Mouse (Mus musculus): Measurements from ENCODE around the gene Ei24.

The Ei24 gene

DNA sequence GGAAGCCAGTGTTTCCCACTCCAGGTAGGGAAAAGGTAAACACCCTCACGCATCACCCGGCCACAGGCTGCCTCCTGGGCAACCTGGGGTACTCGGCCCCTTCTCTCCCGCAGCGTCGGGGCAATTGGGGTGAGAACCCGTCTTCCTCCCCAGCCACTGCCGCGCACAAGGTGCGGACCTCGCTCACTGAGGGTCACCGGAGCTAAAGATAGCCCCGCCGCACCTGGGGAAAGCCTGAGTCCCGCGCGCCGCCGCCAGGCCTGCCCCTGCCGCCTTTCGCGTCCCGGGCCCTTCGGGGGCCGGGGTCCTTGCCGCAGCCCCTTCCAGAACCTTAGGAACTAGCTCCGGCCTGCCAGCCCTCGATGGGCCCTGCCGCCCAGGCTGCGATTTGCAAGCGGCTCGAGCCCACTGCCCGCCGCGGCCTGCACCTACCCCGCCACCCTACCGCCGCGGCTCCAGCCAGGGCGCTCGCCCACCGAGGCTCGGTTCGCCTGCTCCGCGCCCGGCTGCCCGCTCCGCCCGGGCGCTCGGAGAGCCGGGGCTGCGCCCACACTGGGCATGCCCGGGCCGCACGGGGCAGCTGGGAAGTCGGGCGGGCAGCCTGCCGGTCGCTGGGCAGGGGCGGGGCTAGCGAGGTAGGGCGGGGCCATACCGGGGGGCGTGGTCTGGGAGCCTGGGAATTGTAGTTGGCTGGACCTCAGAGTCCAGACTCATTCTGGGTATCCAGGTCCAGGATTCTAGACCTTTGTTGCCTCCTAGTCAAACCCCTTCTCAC lies at the start of gene Ei24:
Gene Ei24, minus strand, starts transcription at position 613 of the 775 bp plus-strand sequence.
- DNase-seq: peak; percentile 95 to 98

DNA sequence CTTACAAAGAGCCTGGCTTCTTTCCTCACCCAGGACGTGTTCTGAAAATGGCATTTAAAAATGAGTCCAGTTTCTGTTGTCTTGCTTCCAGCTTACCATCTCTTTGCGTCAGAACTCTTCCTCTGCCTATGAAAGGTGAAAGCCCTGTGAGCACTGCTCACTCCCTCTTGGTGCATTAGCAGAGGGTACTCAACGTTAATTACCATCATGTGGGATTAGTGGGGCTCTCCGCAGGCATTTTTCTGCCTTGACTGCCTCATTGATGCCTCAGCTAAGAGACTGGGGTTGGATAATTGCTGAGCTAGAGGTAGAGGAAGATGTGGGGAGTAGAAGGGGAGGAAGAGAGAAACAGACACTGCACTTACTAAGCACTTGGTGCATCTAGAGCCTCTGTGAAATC lies 49.2 kb upstream of the Ei24 start:
- no peak for DNase-seq

DNA sequence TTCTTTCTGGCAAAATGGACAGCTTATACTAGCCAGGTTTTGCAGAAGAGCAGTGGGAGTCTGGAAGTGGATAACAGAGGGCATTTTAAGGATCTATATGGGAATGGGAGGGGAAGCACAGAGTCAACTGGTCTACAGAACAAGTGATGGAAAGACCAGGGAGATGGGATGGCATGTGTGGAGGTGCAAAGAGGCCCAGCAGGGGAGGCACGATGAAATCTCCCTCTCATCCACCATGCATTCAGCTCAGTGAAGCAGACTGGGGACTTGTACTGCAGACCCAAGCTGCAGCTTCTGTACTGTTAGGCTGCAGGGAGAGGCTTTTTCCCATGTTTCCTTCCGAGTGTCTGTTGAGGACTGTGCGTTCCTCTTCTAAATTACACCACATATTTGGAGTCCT lies 36.7 kb upstream of the Ei24 start:
- DNase-seq: peak; percentile 58 to 60

DNA sequence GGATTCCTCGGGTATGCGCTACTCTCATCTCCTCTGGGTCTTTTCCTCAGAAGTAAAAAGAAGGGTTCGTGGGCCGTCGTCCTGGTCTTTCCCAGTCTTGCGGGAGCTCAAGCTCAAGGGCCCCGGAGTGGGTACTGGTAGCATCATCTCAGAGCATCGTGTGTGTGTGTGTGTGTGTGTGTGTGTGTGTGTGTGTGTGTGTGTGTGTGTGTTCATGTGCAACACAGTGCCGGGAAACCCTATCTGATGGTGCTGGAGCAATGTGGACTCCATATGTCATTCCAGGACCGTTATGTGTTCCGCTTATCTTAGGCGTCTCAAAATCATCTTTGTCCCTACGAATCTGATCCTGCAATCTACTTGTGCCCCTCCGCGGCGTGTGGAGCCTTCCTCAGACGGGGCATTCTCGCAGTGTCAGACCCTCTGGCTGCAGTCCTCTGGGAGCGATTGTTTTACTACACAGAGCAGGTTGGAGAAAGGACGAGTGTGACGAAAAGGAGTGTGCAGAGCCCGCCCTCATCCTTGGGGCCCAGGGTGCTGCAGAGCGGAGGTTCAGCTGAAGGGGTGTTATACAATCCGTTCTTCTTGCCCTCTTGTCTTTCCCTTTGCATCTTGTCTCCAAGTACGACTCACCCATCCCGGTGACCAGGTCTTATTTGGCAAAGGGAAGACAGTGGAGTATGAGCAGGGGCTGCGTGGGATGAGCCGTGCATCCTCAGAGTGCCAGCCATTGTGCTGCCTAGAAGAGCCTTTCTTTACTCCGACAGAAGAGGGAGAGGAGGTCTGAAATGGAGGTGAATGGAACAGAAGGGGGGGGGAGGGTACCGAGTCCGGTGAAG lies 36.1 kb upstream of the Ei24 start:
- DNase-seq: peak; percentile 74 to 75

DNA sequence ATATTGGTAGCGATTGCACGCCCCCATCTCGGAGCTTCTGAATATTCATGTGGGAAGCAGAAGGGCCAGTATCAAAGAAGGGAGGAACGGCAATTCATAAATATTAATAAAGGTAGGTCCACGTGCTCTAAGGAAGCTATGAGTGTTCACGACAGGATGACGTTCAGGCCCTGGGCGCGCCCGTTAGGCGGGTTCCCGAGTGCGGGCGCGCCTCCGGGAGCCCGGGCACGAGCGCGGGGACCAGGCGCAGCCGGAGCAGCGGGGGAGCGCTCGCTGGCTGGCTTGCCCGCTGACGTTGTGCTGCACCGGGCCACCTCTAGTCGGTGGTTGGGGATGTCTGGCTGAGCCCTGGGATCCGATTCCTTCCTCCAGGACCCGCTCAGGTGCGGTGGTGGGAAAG lies 35.3 kb upstream of the Ei24 start:
- peak; percentile 89 to 96 for DNase-seq

DNA sequence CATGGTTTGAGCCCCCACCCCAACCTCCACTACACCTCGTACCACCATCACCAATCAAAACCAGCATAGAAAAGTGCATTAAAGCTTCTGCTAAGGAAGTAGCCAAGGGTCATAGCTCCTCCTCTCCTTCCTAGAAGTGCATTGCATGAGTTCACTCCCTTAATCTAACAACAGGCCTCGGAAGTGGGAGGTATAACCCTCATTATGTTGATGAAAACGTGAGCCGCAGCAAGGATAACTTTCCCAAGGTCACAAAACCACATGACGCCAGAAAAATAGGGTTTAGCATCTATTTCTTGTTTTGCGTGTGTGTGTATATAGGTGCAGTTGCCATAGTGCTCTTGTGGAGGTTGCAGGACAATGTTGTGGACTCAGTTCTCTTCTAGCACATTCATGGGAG lies 34.2 kb upstream of the Ei24 start:
- no peak for DNase-seq

DNA sequence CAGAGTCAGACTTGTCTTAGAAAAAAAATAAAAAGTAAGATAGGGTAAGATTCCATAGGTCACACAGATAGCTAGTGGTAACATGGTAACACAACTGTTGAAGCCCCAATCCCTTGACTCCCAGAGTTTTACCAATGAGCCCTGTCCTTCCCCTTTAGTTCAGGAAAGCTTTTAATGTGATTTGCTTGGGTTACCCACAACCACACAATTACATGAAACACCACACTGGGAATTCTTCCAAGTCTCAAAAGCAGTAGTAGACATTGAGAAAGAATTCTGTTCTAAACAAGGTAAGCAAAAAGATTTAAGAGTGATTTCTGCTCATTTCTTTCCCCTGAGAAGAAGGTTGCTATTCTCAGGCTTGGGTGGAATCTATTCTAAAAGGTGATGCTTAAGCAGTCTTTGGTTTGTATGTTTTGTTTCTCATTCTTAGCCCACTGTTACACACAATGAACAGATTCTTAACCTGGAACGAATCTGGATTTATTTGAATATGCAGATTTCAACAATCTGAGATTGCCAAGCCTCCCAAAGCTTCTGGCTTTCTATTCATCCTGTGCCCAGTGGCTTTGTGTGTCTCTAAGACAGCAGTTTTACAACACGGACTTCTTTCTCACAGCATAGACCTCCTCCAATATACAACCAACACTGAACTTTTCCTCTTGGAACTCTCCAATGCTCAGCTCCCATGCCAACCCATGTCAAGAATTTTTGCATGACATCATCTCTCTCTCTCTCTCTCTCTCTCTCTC lies 29.6 kb upstream of the Ei24 start:
- no peak for DNase-seq

DNA sequence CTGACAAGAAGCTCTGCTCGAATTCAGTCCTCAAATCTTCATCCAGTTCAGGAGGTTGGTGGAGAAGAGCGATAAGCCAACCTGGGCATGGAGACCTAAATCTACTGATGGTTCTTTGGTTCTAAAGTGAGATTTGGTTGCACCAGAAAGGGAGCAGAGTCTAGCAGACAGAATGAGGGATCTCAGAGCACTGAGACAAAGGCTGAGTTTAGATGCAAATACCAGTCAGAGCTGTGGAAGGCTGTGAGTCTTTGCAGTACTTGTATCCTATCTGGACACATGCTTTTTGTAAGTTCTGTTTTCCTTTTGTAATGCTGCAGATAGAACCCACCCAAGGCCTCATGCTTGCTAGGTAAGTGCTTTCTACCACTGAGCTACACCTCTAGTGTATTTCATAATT lies 24.8 kb upstream of the Ei24 start:
- no peak for DNase-seq

DNA sequence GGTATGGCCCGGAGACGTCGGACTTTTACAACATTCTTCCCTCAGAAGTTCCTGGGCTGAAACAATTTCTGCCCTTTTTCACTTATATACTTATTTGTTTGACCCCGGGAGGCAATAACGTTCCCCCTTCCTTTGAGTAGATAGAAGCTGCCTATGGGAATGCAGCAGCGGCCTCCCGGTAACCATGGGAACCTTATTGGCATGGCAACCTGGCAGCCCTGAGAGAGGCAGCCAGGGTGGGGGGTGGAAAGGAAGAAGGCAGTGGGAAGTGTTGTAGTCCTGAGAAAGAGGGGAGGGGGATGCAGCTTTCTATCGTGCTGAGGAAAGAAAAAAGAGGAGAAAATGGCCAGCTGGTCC lies 24.4 kb upstream of the Ei24 start, which contains the start of gene Fez1:
Gene Fez1, plus strand, starts transcription at position 221 of the 357 bp plus-strand sequence.
- peak; percentile 62 to 70 for DNase-seq

DNA sequence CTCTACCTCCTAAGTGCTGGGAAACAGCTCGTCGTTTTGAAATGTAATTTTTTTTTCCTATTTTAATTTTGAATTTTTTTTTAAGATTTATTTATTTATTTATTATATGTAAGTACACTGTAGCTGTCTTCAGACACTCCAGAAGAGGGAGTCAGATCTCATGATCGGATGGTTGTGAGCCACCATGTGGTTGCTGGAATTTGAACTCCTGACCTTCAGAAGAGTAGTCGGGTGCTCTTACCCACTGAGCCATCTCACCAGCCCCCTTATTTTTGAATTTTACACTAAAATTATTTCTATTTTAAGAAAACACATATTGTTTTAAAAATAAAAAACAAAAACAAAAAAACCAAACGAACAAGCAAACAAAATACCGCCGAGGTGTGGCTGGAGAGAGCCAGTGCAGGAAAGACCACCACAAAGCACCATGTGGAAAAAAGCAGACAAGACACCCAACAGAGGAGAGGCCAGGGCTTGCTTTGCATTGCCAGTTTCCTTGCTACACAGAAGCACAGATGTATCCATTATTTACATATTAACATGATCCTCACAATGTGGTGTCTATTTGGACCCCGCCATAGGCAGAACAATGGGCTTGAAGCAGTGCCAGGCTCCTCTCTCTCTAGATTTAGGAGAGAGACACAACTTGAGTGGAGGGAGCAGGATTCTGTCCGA lies 23.9 kb upstream of the Ei24 start:
- no peak for DNase-seq

DNA sequence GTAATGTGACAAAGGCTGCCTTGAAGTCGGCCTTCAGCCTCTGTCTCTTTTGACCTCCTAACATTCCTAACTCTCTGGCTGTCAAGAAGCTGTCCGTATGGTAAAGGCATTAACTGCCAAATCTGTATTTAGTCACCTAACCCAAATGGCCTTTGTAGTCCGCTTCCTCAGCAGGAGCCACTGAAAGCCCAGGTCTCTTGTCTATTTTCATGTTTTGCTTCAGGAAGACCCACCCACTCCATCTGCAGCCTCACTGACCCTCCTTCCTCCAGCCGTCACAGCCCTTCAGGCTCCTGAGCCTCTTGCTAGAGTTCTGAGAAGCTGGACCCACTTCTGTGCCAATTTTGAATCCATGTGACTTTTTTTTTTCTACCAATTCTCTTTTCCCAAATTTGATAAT lies 21.7 kb upstream of the Ei24 start:
- DNase-seq: no peak

DNA sequence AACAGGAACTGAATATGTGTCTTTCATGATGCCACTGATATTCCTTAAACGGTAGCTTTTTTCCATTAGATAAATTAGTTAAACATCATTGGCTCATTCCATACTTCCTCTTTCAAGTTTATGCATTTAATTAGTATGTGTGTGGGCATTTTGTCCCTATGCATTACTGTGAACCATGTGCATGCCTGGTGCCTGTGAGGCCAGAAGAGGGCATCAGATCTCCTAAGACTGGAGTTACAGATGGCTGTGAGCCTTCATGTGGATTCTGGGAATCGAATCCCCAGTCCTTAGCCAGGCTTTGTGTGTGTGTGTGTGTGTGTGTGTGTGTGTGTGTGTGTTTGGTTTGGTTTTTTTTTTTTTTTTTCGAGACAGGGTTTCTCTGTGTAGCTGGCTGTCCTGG lies 17.3 kb upstream of the Ei24 start:
- no peak for DNase-seq

DNA sequence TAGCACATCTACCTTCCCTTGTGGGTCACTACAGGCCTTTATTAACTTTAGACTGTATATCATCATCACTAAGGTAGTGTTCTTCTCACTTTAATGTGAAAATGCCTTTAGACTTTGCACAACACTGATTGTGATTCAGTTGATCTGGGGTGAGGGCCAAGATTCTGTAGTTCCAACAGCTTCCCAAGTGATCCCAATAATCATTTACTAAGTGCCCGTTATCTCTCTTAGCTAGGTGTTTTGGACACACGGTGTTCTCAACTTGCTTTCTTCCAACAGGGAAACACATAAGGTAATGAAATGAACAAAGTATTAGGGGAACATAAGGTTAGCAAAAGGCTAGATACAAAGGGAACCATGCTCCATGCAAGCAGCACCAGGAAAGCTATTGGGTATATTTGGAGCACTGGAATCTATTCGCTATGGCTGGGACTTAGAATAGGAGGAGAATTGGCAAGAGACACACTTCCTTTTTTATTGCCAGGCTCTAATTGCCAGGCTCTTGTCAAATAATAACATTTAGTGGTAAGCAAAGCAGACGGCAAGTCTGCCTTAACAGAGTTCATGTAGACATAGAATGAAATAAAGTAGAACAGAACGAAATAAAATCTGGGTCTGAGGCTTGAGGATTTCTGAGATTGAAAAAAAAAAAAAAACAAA lies 11.1 kb upstream of the Ei24 start:
- DNase-seq: no peak

DNA sequence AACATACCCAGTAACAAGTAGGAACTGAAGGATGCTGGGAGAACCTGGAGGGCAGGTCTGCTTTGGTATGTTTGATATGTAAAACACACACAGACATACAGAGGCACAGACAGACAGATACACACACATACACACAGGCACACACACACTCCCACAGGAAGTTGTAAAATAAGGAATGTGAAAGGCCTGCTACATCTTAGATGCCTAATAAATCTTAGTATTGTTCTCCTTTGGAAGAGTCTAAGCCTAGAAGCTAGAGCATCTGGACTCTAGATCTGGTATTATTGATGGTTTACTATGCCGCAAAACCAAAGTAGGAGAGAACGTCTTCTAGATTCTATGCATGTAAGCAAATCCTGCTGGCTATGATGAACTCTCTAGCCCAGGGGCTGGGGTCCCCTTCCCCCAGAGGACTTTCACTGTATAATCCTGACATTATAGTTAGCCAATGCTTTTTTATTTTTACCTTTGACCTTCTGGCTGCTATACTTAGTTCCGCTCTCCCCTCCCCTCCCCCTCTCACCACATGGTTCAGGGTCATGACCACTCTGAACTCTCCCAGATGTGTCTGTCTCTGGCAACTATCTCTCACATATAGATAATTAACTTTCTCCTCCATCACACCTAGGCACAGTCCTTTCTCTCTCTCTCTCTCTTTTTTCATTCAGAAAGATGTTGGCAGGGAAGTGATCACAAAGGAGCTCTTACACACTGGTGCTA lies 8.2 kb upstream of the Ei24 start:
- DNase-seq: no peak

DNA sequence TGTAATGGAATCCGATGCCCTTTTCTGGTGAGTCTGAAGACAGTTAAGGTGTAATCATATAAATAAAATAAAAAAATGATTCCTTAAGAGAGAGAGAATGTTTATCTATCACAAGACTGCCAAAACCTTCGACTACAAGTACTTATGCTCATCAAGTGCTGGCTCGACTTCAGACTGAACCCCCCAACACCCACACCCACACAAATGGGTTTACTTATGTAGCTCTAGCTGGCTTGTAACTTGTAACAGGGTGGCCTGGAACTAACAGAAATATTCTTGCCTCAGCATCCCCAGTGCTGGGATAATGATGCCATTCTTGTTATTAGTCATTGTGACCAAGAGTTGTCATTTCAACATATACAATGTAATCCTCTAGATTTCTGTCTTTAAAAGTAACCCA lies 6.7 kb upstream of the Ei24 start:
- DNase-seq: no peak

DNA sequence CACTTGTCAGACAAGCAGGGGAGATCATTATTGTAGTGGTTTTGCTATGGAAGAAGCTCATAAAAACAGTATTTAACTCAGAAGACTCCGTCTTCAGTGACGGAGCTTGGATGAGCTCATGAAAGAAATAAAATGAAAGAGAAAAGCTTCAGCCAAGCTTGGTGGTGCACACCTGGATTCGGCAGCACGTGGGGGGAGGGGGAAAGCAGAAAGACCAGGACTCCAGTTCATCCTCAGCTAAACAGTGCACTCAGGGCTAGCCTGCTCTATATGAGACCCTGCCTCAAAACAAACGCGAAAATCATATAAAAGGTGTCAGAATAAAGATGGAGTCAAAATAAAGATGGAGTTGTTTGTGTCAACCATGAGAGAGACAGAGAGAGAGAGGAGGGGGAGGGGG lies 6.2 kb upstream of the Ei24 start:
- DNase-seq: no peak

DNA sequence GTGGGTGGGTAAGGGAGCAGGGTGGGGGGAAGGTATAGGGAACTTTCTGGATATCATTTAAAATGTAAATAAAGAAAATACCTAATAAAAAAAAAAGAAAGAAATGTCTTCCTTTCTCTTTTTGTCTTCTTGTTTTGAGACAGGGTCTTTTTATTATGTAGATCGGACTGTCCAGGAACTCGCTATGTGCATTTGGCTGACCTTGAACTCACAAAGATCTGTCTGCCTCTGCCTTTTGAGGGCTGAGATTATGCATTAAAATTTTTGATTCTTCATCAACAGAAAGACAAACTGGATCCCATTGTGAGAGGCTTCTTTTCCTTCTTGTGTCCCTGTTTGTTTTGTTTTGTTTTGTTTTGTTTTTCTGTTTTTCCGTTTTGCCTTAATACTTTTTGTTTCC lies 5.8 kb upstream of the Ei24 start:
- no peak for DNase-seq

DNA sequence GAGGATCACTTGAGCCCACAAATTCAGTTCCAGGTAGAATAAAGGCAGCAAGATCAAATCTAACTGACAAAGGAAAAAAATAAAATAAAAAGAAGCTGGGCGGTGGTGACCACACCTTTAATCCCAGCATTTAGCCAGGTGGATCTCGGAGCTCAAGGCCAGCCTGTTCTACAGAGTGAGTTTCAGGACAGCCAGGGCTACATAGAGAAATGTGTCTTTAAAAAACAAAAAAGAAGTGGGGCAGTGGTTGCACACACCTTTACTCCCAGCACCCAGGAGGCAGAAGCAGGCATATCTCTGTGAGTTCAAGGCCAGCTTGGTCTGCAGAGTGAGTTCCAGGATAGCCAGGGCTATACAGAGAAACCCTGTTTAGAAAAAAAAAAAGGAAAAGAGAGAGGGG lies 4.8 kb upstream of the Ei24 start:
- DNase-seq: no peak

DNA sequence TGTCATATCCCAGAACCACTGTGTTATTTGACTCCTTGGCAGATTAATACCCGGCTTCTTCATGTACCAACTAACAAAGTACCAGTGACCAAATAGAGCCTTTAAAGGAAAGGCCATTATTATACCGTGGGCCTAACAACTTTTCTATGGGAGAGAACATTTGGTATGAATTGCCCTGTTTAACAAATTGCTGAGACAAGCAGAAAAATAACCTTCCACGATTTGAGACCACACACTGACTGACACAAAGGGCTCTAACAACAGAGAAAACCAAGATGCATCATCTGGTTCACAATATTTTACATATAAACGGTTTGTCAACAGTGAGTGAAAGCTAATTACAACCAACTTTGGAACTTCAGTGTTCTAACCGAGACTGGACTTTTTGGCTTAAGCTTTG lies 969 bp downstream of the Ei24 start:
- no peak for DNase-seq

DNA sequence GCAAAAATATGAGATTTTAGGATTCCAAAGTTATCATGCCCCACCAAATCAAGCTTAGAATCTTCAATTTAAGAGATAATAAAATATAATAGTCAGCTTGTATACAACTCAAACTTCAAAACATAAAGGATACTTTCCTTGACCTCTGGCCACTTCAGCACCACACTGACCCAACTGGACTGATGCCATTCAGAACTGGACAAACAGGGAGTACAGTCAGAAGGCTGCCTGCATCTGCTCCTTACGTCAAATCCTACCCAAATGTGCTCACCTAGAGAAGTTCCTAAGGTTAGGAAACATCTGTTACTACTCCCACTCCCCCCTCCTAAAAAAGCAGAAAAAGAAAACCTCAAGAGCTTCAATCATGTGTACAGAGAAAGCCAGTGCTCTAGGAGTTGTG lies 1.6 kb downstream of the Ei24 start:
- DNase-seq: no peak

DNA sequence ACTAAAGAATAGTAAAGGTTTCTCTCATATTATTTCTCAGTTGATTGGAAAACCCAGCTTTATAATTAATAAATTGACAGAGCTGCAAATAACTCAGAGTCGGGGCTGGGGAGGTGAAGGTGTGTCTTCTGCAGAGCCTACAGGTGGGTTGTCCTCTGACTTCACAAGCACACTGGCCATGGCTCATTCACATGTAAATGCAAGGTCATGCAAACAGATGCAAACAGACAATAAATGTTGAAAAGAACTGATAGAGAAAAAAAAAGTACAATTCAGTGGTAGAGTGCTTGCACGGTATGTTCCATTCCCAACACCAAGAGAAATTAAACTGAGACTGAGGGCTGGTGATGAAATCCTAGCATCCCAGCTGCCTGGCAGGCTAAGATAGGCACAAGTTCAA lies 2.7 kb downstream of the Ei24 start:
- DNase-seq: no peak

DNA sequence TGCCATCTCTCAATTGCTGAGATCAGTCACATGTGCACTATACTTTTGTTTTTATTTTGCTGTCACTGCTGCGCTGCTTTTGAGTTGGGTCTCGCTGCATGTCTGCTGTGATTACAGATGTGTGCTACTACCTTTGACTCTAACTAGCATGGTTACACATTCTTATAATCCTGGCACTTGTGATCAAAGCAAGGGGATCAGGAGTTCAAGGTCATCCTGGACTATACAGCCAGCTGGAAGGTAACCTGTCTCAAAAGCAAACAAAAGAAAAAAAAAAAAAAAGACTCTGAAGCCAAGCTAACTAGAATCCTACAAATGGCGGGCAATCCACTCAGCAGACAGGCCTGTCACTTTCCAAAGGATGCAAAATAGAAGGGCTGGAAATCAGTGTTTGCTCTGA lies 5.0 kb downstream of the Ei24 start:
- DNase-seq: no peak

Measured in cerebellum, adult 18-20 months (tissue).